ENCODE assay signal across 11 mouse cellular contexts in genomic region chr4:148515313-148515712, GRCm38 (mm10). TPM values are rescaled to one million over a fixed set of nuclear protein-coding genes. Genes with fewer than 3 reads are reported as not detected.
DNase-seq lines count a peak whose midpoint lies in the region; ATAC-seq and TF ChIP-seq lines count a peak whose summit lies in the region.
"Had no signal": no experiment of that assay in that cellular context is flagged by ENCODE, and none has a peak within 500 bp of the region (broad histone marks: within the 10 kb centered on the region; RNA-seq: fewer than 3 reads in every experiment).

No protein-coding gene starts in this region.

- no peak overlapping the region for H3K9ac ChIP-seq in liver, postnatal 0 days (replicated peaks)
- H3K9ac ChIP-seq in midbrain, embryonic 15.5 days, result no peak overlapping the region
- H3K9ac ChIP-seq: limb, embryonic 13.5 days; neural tube, embryonic 13.5 days had no signal

- H3K27me3 ChIP-seq in liver, postnatal 0 days (ENCODE audit: insufficient read depth, low read length), result no peaks in the 10 kb centered on the region
- H3K27me3 ChIP-seq in midbrain, embryonic 15.5 days (replicated peaks), result no peaks in the 10 kb centered on the region
- H3K27me3 ChIP-seq: limb, embryonic 13.5 days; neural tube, embryonic 13.5 days had no signal

- no peak overlapping the region for H3K4me2 ChIP-seq in liver, postnatal 0 days (ENCODE audit: low read depth, low read length)
- H3K4me2 ChIP-seq in midbrain, embryonic 15.5 days, result no peak overlapping the region
- H3K4me2 ChIP-seq: heart, embryonic 11.5 days; limb, embryonic 13.5 days; neural tube, embryonic 13.5 days had no signal

- H3K36me3 ChIP-seq in liver, postnatal 0 days (replicated peaks; ENCODE audit: insufficient read depth, low read length), result peaks cover 45% of the 10 kb centered on the region
- peaks cover 31% of the 10 kb centered on the region for H3K36me3 ChIP-seq in midbrain, embryonic 15.5 days (replicated peaks)

- TF ChIP-seq CTCF in liver, postnatal 0 days (IDR thresholded peaks at IDR 0.05; ENCODE audit: low read depth), result peak; percentile 32

- ATAC-seq in liver, postnatal 0 days, result no peak
- no peak for ATAC-seq in midbrain, embryonic 15.5 days (replicated peaks)

- WGBS in liver, postnatal 0 days (ENCODE audit: insufficient replicate concordance), result 86% methylated on average over 2 of the region's 2 CpGs
- WGBS in midbrain, embryonic 15.5 days, result 87% methylated on average over 2 of the region's 2 CpGs

- H3K4me1 ChIP-seq in liver, postnatal 0 days (ENCODE audit: insufficient read depth), result no peaks in the 10 kb centered on the region
- peaks cover 13% of the 10 kb centered on the region for H3K4me1 ChIP-seq in midbrain, embryonic 15.5 days

- H3K27ac ChIP-seq in liver, postnatal 0 days (ENCODE audit: low read depth), result no peak overlapping the region
- no peak overlapping the region for H3K27ac ChIP-seq in midbrain, embryonic 15.5 days
- H3K27ac ChIP-seq: limb, embryonic 13.5 days; neural tube, embryonic 13.5 days had no signal

- H3K4me3 ChIP-seq in liver, postnatal 0 days (ENCODE audit: low read depth, low read length), result no peak overlapping the region
- H3K4me3 ChIP-seq in midbrain, embryonic 15.5 days, result no peak overlapping the region
- H3K4me3 ChIP-seq: limb, embryonic 13.5 days; neural tube, embryonic 13.5 days had no signal

- TF ChIP-seq EP300 in liver, postnatal 0 days (IDR thresholded peaks at IDR 0.05; ENCODE audit: low read depth), result no peak

- no peaks in the 10 kb centered on the region for H3K9me3 ChIP-seq in liver, postnatal 0 days (ENCODE audit: low read length)
- H3K9me3 ChIP-seq in midbrain, embryonic 15.5 days, result no peaks in the 10 kb centered on the region
- H3K9me3 ChIP-seq: limb, embryonic 13.5 days; neural tube, embryonic 13.5 days had no signal

- peak; percentile 37 for DNase-seq in embryo, embryonic 10.5 days (ENCODE audit: low spot score)
- no peak for DNase-seq in embryo, embryonic 10 days (ENCODE audit: low spot score)
- no peak for DNase-seq in liver, postnatal 0 days
- DNase-seq in liver (no peak), MEL-GATA-1-ER (ENCODE audit: extremely low read depth, low read depth) (peak; percentile 3)
- peak; percentile 49 to 57 for DNase-seq in kidney, postnatal 4 days
- no peak for DNase-seq in right cerebral cortex, adult 2 months (ENCODE audit: low spot score in 2 of 2)

RNA-seq across cellular contexts. Expression of gene Angptl7, which starts 15.1 kb away (rescaled TPM):
- 1.3 TPM in 2 replicates for polyA plus RNA-seq in liver, postnatal 0 days (2015; fragmentation: Nextera tagmentation; extraction: Ambion mirVana)
- polyA plus RNA-seq in midbrain, embryonic 15.5 days (2015; fragmentation: Nextera tagmentation; extraction: Ambion mirVana), result 0.36 and 0.45 TPM in 2 replicates

RNA-seq across cellular contexts. Expression of gene Exosc10, which starts 42.9 kb away (rescaled TPM):
- 15.4 and 17.5 TPM in 2 replicates for polyA plus RNA-seq in liver, postnatal 0 days (2015; fragmentation: Nextera tagmentation; extraction: Ambion mirVana)
- 94.7 and 99.4 TPM in 2 replicates for polyA plus RNA-seq in midbrain, embryonic 15.5 days (2015; fragmentation: Nextera tagmentation; extraction: Ambion mirVana)

Comparison
In these comparisons a context has a peak if more than half of its experiments do, and no peak if none do; other contexts are left out.
1. DNase-seq: peak in embryo, embryonic 10.5 days (single experiment), MEL-GATA-1-ER (single experiment) and kidney, postnatal 4 days (2 of 2); none in embryo, embryonic 10 days (single experiment), liver, postnatal 0 days (single experiment), liver (single experiment) and right cerebral cortex, adult 2 months (0 of 2).